Mouse (Mus musculus): ENCODE measurements around the gene Stat2. TPM values are rescaled to one million over a fixed set of nuclear protein-coding genes. Genes with fewer than 3 reads are reported as not detected.
"Not testable (repeated sequence)": the region's sequence is repeated elsewhere in the genome, so short reads cannot be mapped to it uniquely, and the experiment has no call there.

Stat2 gene
- polyA plus RNA-seq, 1 experiment from 2014 or later, result 23.2 TPM

DNA sequence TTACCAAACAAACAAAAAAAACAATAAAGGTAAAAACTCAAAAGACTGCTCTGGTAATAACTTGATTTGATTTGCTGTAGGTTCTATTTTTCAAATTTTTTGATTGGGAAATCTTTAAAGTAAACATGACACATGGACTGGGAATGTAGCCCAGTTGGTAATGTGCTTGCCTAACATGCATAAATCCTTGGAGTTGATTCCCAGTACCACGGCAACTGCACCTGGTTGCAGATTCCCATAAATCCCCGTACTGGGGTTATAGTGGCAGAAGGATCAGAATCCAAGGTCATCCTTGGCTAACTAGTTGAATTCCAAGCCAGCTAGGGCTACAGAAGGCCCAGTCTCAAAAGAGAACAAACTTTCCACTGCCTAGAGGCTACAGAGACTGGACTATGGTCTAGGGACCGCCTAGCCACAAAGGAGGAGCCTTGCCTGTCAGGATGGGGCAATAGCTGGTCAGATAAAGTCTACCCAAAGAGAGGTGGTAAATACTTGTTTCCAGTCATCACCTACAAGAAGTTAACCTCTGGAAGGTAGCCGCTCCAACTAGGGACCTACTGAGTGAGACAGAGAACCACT, 16.6 kb upstream of the Stat2 start, which contains the start of gene Apon:
TSS of gene Apon (plus strand) at position 420 of the 579 bp plus-strand sequence.
- no peak within 1 kb of the TSS for H3K4me3 ChIP-seq (ENCODE audit: low read depth, low read length)

GRCm38 (mm10) chr10:128255925-128256324, 14.4 kb upstream of the Stat2 start:
- H3K4me3 ChIP-seq (ENCODE audit: low read depth, low read length), result no peak overlapping the region
- H3K4me2 ChIP-seq (replicated peaks; ENCODE audit: low read depth), result no peak overlapping the region
- H3K9ac ChIP-seq (ENCODE audit: low read depth, low read length), result no peak overlapping the region
- TF ChIP-seq CTCF (IDR thresholded peaks at IDR 0.05; ENCODE audit: low read depth), result no peak
- H3K36me3 ChIP-seq (ENCODE audit: control insufficient read depth, insufficient read depth), result peaks cover 16% of the 10 kb centered on the region
- H3K27ac ChIP-seq (ENCODE audit: low read depth, low read length), result no peak overlapping the region
- WGBS, result 85% methylated on average over 8 of the region's 8 CpGs
- no peaks in the 10 kb centered on the region for H3K27me3 ChIP-seq (replicated peaks; ENCODE audit: control insufficient read depth, insufficient read depth, low read length)
- no peaks in the 10 kb centered on the region for H3K9me3 ChIP-seq (ENCODE audit: control insufficient read depth)
- no peak for ATAC-seq
- no peaks in the 10 kb centered on the region for H3K4me1 ChIP-seq (replicated peaks; ENCODE audit: control insufficient read depth, insufficient read depth, low read length)

More for the DNA sequence above, 16.6 kb upstream of the Stat2 start, which contains the start of gene Apon:
- WGBS, result 60% methylated on average over 4 of the region's 4 CpGs
- no peaks in the 10 kb centered on the region for H3K27me3 ChIP-seq (replicated peaks; ENCODE audit: control insufficient read depth, insufficient read depth, low read length)
- TF ChIP-seq CTCF (IDR thresholded peaks at IDR 0.05; ENCODE audit: low read depth), result no peak
- H3K36me3 ChIP-seq (ENCODE audit: control insufficient read depth, insufficient read depth), result peaks cover 31% of the 10 kb centered on the region
- H3K4me2 ChIP-seq (replicated peaks; ENCODE audit: low read depth), result no peak within 1 kb of the TSS
- no peak within 1 kb of the TSS for H3K9ac ChIP-seq (ENCODE audit: low read depth, low read length)
- H3K27ac ChIP-seq (ENCODE audit: low read depth, low read length), result no peak within 1 kb of the TSS
- H3K9me3 ChIP-seq (ENCODE audit: control insufficient read depth), result no peaks in the 10 kb centered on the region
- no peaks in the 10 kb centered on the region for H3K4me1 ChIP-seq (replicated peaks; ENCODE audit: control insufficient read depth, insufficient read depth, low read length)
- no peak for ATAC-seq

- Histone ChIP-seq H3K36me3 (ENCODE audit: control insufficient read depth, insufficient read depth) (peaks cover 12% of the 10 kb centered on the region), H3K4me2 (replicated peaks; ENCODE audit: low read depth) (no peak overlapping the region), H3K27ac (ENCODE audit: low read depth, low read length) (no peak overlapping the region), H3K9ac (ENCODE audit: low read depth, low read length) (no peak overlapping the region), H3K9me3 (ENCODE audit: control insufficient read depth) (no peaks in the 10 kb centered on the region), H3K4me3 (ENCODE audit: low read depth, low read length) (no peak overlapping the region), H3K27me3 (replicated peaks; ENCODE audit: control insufficient read depth, insufficient read depth, low read length) (no peaks in the 10 kb centered on the region), H3K4me1 (replicated peaks; ENCODE audit: control insufficient read depth, insufficient read depth, low read length) (no peaks in the 10 kb centered on the region)
- 82% methylated on average over 8 of the region's 8 CpGs for WGBS
- no peak for TF ChIP-seq CTCF (IDR thresholded peaks at IDR 0.05; ENCODE audit: low read depth)
- ATAC-seq, result no peak
Measured at GRCm38 (mm10) chr10:128256328-128256727, 14.0 kb upstream of the Stat2 start.

DNA sequence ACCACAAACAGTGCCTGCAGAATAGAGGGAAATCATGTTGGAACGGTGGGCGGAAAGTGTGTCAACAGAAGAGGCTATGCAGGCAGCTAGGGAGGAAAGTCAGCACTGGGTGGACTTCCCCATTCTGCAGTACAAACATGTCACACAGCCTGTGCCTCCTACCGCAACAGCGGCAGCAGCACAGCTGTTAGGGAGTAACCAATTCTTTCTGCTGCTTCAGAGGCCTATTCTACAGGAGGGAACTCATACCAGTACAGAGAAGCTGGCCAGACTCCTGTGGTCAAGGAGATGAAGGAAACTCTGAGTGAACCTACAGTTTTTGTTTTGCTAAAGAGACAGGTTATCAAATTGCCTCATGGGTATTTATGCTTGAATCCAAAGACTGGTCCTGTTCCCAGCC, 11.4 kb upstream of the Stat2 start:
- Histone ChIP-seq H3K9me3 (ENCODE audit: control insufficient read depth) (no peaks in the 10 kb centered on the region), H3K9ac (ENCODE audit: low read depth, low read length) (no peak overlapping the region), H3K4me1 (replicated peaks; ENCODE audit: control insufficient read depth, insufficient read depth, low read length) (no peaks in the 10 kb centered on the region), H3K4me2 (replicated peaks; ENCODE audit: low read depth) (no peak overlapping the region), H3K27me3 (replicated peaks; ENCODE audit: control insufficient read depth, insufficient read depth, low read length) (no peaks in the 10 kb centered on the region), H3K4me3 (ENCODE audit: low read depth, low read length) (no peak overlapping the region), H3K36me3 (ENCODE audit: control insufficient read depth, insufficient read depth) (no peaks in the 10 kb centered on the region), H3K27ac (ENCODE audit: low read depth, low read length) (no peak overlapping the region)
- ATAC-seq, result no peak
- 67% methylated on average over 4 of the region's 4 CpGs for WGBS
- TF ChIP-seq CTCF (IDR thresholded peaks at IDR 0.05; ENCODE audit: low read depth), result no peak

GRCm38 (mm10) chr10:128259946-128260345, 10.4 kb upstream of the Stat2 start:
- Histone ChIP-seq H3K9ac (ENCODE audit: low read depth, low read length) (no peak overlapping the region), H3K4me1 (replicated peaks; ENCODE audit: control insufficient read depth, insufficient read depth, low read length) (no peaks in the 10 kb centered on the region), H3K36me3 (ENCODE audit: control insufficient read depth, insufficient read depth) (no peaks in the 10 kb centered on the region), H3K27me3 (replicated peaks; ENCODE audit: control insufficient read depth, insufficient read depth, low read length) (no peaks in the 10 kb centered on the region), H3K9me3 (ENCODE audit: control insufficient read depth) (no peaks in the 10 kb centered on the region), H3K4me3 (ENCODE audit: low read depth, low read length) (no peak overlapping the region), H3K27ac (ENCODE audit: low read depth, low read length) (no peak overlapping the region), H3K4me2 (replicated peaks; ENCODE audit: low read depth) (no peak overlapping the region)
- 86% methylated on average over 5 of the region's 5 CpGs for WGBS
- ATAC-seq, result no peak
- TF ChIP-seq CTCF (IDR thresholded peaks at IDR 0.05; ENCODE audit: low read depth), result no peak

GRCm38 (mm10) chr10:128260376-128260775, 10.0 kb upstream of the Stat2 start:
- H3K9ac ChIP-seq (ENCODE audit: low read depth, low read length); H3K4me1 ChIP-seq (replicated peaks; ENCODE audit: control insufficient read depth, insufficient read depth, low read length); H3K27ac ChIP-seq (ENCODE audit: low read depth, low read length); H3K4me2 ChIP-seq (replicated peaks; ENCODE audit: low read depth); H3K4me3 ChIP-seq (ENCODE audit: low read depth, low read length); H3K36me3 ChIP-seq (ENCODE audit: control insufficient read depth, insufficient read depth); H3K27me3 ChIP-seq (replicated peaks; ENCODE audit: control insufficient read depth, insufficient read depth, low read length); H3K9me3 ChIP-seq (ENCODE audit: control insufficient read depth); ATAC-seq: not testable (repeated sequence)
- WGBS, result 81% methylated on average over 7 of the region's 7 CpGs

GRCm38 (mm10) chr10:128262300-128262699, 8.1 kb upstream of the Stat2 start:
- Histone ChIP-seq H3K4me1 (replicated peaks; ENCODE audit: control insufficient read depth, insufficient read depth, low read length) (no peaks in the 10 kb centered on the region), H3K4me3 (ENCODE audit: low read depth, low read length) (no peak overlapping the region), H3K27ac (ENCODE audit: low read depth, low read length) (no peak overlapping the region), H3K9me3 (ENCODE audit: control insufficient read depth) (no peaks in the 10 kb centered on the region), H3K9ac (ENCODE audit: low read depth, low read length) (no peak overlapping the region), H3K27me3 (replicated peaks; ENCODE audit: control insufficient read depth, insufficient read depth, low read length) (no peaks in the 10 kb centered on the region), H3K4me2 (replicated peaks; ENCODE audit: low read depth) (no peak overlapping the region), H3K36me3 (ENCODE audit: control insufficient read depth, insufficient read depth) (no peaks in the 10 kb centered on the region)
- TF ChIP-seq CTCF (IDR thresholded peaks at IDR 0.05; ENCODE audit: low read depth), result no peak
- WGBS, result 74% methylated on average over 22 of the region's 22 CpGs
- no peak for ATAC-seq

Data from intestine, postnatal 0 days (tissue).